Mouse (Mus musculus): ENCODE data around the gene Zfp619. TPM values are rescaled to one million over a fixed set of nuclear protein-coding genes. Genes with fewer than 3 reads are reported as not detected.
"Not testable (repeated sequence)": the region's sequence is repeated elsewhere in the genome, so short reads cannot be mapped to it uniquely, and the experiment has no call there.

Zfp619 gene
- total RNA-seq, 2 experiments from 2014 or later = 1.2 to 1.5 TPM

GRCm38 (mm10) chr7:39549336-39549735, 31.8 kb downstream of the Zfp619 start:
- no peak for TF ChIP-seq CTCF (IDR thresholded peaks at IDR 0.05)
- no peak overlapping the region for H3K4me3 ChIP-seq
- H3K27ac ChIP-seq = no peak overlapping the region
- DNase-seq = peak; percentile 33
- intact Hi-C loops (cut with DNase I) = no loop called here

- peak; percentile 98 for DNase-seq
- peak; percentile 28; the same call in 1 of the 2 replicates for TF ChIP-seq CTCF (IDR thresholded peaks at IDR 0.05)
- intact Hi-C loops (cut with DNase I) = loop anchor here (5.0 kb wide), 2 partner anchors 35 to 105 kb away; partner anchors contain the start of gene Zfp619
- Histone ChIP-seq H3K27ac (peak overlapping the region; percentile 99), H3K4me3 (peak overlapping the region; percentile 90)
Observed at GRCm38 (mm10) chr7:39551976-39552891, 34.7 kb downstream of the Zfp619 start.

- TF ChIP-seq CTCF (IDR thresholded peaks at IDR 0.05) = no peak
- DNase-seq = no peak
- peak overlapping the region; percentile 99 for H3K27ac ChIP-seq
- peak overlapping the region; percentile 90 for H3K4me3 ChIP-seq
- intact Hi-C loops (cut with DNase I) = loop anchor here (5.0 kb wide), 2 partner anchors 36 to 106 kb away; partner anchors contain the start of gene Zfp619
Observed at GRCm38 (mm10) chr7:39552993-39553392, 35.4 kb downstream of the Zfp619 start.

- no peak for DNase-seq
- intact Hi-C loops (cut with DNase I) = loop anchor here (5.0 kb wide), 2 partner anchors 37 to 107 kb away; partner anchors contain the start of gene Zfp619
- peak overlapping the region; percentile 90 for H3K4me3 ChIP-seq
Observed at GRCm38 (mm10) chr7:39553871-39554270, 36.3 kb downstream of the Zfp619 start.

GRCm38 (mm10) chr7:39580066-39580465, 62.5 kb downstream of the Zfp619 start:
- TF ChIP-seq CTCF (IDR thresholded peaks at IDR 0.05) = no peak

More at GRCm38 (mm10) chr7:39553871-39554270, 36.3 kb downstream of the Zfp619 start:
- TF ChIP-seq CTCF (IDR thresholded peaks at IDR 0.05) = no peak
- no peak overlapping the region; the same call in 1 of the 2 replicates for H3K27ac ChIP-seq

GRCm38 (mm10) chr7:39580601-39581000, 63.0 kb downstream of the Zfp619 start:
- no peak for TF ChIP-seq CTCF (IDR thresholded peaks at IDR 0.05)
- DNase-seq = no peak
- Histone ChIP-seq H3K27ac (no peak overlapping the region), H3K4me3 (no peak overlapping the region)
- intact Hi-C loops (cut with DNase I) = no loop called here

More at GRCm38 (mm10) chr7:39580066-39580465, 62.5 kb downstream of the Zfp619 start:
- intact Hi-C loops (cut with DNase I) = no loop called here
- no peak overlapping the region for H3K27ac ChIP-seq
- no peak overlapping the region for H3K4me3 ChIP-seq
- DNase-seq = no peak

- H3K27ac ChIP-seq; DNase-seq; intact Hi-C loops (cut with DNase I); H3K4me3 ChIP-seq: not testable (repeated sequence)
Observed at GRCm38 (mm10) chr7:39586834-39587233, 69.3 kb downstream of the Zfp619 start.

GRCm38 (mm10) chr7:39588037-39588436, 70.5 kb downstream of the Zfp619 start:
- intact Hi-C loops (cut with DNase I) = no loop called here

GRCm38 (mm10) chr7:39588471-39589041, 71.0 kb downstream of the Zfp619 start:
- H3K4me3 ChIP-seq = peak overlapping the region; percentile 70
- H3K27ac ChIP-seq; intact Hi-C loops (cut with DNase I): not testable (repeated sequence)
- DNase-seq = peak; percentile 42

More at GRCm38 (mm10) chr7:39588037-39588436, 70.5 kb downstream of the Zfp619 start:
- DNase-seq = no peak
- no peak for TF ChIP-seq CTCF (IDR thresholded peaks at IDR 0.05)
- Histone ChIP-seq H3K4me3 (peak overlapping the region; percentile 70), H3K27ac (no peak overlapping the region)

- H3K4me3 ChIP-seq = peak overlapping the region; percentile 70
- H3K27ac ChIP-seq; DNase-seq; intact Hi-C loops (cut with DNase I): not testable (repeated sequence)
Observed at GRCm38 (mm10) chr7:39589044-39589443, 71.5 kb downstream of the Zfp619 start.

Other genes with a start within 250 kb of the Zfp619 start
- not detected for gene Gm5114, start 104.6 kb upstream of the Zfp619 start, total RNA-seq (2021)

All from gastrocnemius, adult 2 months (tissue).